Mouse (Mus musculus) small intestine, adult 2 months (tissue): ENCODE results near the gene Vmn1r1. TPM values are rescaled to one million over a fixed set of nuclear protein-coding genes. Genes with fewer than 3 reads are reported as not detected.

Experiments used
- H3K27ac ChIP-seq: fragments of 200-500 bp; 2 replicates; pipeline ENCODE4 v1.5.1; 2012; ENCODE audit warnings: low read depth, low read length, control low read depth, inconsistent platforms; ENCODE audit not compliant: insufficient read depth
- H3K27me3 ChIP-seq: fragments of 200-500 bp; 2 replicates; pipeline ENCODE4 v1.6.1; 2012; ENCODE audit warnings: mild to moderate bottlenecking, moderate library complexity, low read length, inconsistent platforms; ENCODE audit not compliant: control insufficient read depth, insufficient read depth
- H3K36me3 ChIP-seq: fragments of 200-500 bp; 2 replicates; pipeline ENCODE4 v1.6.1; 2012; ENCODE audit warnings: mild to moderate bottlenecking, low read length, control low read depth, inconsistent platforms; ENCODE audit not compliant: control insufficient read depth, insufficient read depth
- H3K4me1 ChIP-seq: fragments of 200-500 bp; 2 replicates; pipeline ENCODE4 v1.6.1; 2012; ENCODE audit warnings: low read length, inconsistent platforms, mixed read lengths; ENCODE audit not compliant: control insufficient read depth, insufficient read depth, insufficient read length
- H3K4me3 ChIP-seq: fragments of 200-500 bp; 2 replicates; pipeline ENCODE4 v1.5.1; 2012; ENCODE audit warnings: low read depth, mild to moderate bottlenecking, control low read depth, inconsistent platforms, low read length, moderate library complexity
- CTCF ChIP-seq: fragments of 200-500 bp; IDR thresholded peaks from 2 replicates; pipeline ENCODE4 v1.5.1; 2012; ENCODE audit warnings: low read depth, mild to moderate bottlenecking, control low read depth, inconsistent platforms, low read length, moderate library complexity, mixed read lengths; ENCODE audit not compliant: insufficient replicate concordance, insufficient read length; ENCODE audit errors: extremely low read depth
- POLR2A ChIP-seq: fragments of 200-500 bp; IDR thresholded peaks from 2 replicates; pipeline ENCODE4 v1.6.1; 2012; ENCODE audit warnings: low read depth, mild to moderate bottlenecking, control low read depth, inconsistent platforms, low read length, moderate library complexity
- WGBS: fragments of 180-500 bp; shearing (Covaris S2); methylation state at CpG from one replicate; pipeline ENCODE4 v1.1.7; 2018; 5-methylcytosine and 5-hydroxymethylcytosine counted together
- polyA plus RNA-seq: library from polyadenylated mRNA; depleted of rRNA; stranded (reverse); fragments of >200 nt; gene quantifications from 2 replicates; pipeline ENCODE4 v1.2.3, GENCODE M21; 2012; rRNA removed

The Vmn1r1 gene
- polyA plus RNA-seq, 1 experiment = not detected

DNA sequence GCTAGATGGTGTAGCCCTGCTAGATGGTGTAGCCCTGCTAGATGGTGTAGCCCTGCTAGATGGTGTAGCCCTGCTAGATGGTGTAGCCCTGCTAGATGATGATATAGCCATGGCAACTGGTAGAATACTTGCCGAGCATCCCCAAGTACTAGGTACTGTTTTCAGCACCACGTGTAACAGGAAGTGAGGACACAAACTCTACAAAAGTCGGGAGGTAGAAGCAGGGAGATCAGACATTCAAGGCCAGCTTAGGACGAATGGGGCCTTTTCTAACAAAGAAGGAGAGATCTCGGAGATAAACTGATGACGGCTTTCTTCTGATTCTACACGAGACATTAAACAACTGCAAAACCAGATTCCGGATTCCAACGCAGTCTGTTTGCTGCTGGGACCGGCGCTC lies 54.1 kb downstream of the Vmn1r1 start:
- no peak overlapping the region for H3K4me3 ChIP-seq
- TF ChIP-seq CTCF (no peak), POLR2A (no peak)
- no peaks in the 10 kb centered on the region for H3K36me3 ChIP-seq
- 86% methylated on average over 11 of the region's 11 CpGs for WGBS
- no peak overlapping the region for H3K27ac ChIP-seq
- H3K4me1 ChIP-seq = no peaks in the 10 kb centered on the region; the same call in 1 of the 2 replicates
- no peaks in the 10 kb centered on the region for H3K27me3 ChIP-seq

DNA sequence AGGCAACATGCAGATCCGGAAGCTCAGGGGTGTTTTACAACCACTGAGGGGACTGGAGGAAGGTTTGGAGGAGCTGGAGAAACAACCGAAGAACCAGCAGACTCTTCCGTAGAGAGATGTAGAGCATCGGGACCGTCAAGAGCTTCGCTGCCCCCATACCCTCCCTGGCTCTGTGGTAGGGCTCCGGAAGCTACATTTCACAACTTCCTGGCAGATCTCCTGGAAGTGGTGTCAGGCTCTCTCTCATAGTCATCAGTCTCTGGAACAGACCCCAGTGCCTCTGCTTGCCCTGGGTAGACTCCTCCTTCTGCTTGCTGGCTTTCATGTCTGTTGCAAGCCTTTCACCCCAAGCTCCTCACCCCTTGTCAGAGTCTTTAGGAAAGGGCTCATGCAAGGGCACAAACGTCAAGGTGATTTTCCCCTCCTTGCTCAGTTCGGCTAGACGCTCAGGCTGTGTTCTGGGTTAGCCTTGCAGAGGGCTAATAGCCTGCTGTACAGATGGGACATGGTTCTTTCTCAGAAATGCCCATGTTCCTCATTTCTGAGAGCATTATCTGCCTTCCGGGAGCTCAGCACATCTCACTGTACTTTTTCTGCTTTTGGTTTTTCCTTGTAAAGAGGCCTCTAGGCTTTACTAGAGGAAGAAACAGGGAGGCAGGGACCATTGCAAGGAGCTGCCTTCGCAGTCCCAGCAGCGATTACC lies 55.7 kb downstream of the Vmn1r1 start:
- H3K27ac ChIP-seq = 0 out of 2 replicates have a peak overlapping the region, but pooled peaks have one; percentile 5
- H3K4me3 ChIP-seq = no peak overlapping the region
- no peak for TF ChIP-seq POLR2A
- TF ChIP-seq CTCF = no peak
- no peaks in the 10 kb centered on the region for H3K36me3 ChIP-seq
- H3K27me3 ChIP-seq = no peaks in the 10 kb centered on the region
- WGBS = 70% methylated on average over 13 of the region's 13 CpGs
- no peaks in the 10 kb centered on the region; the same call in 1 of the 2 replicates for H3K4me1 ChIP-seq

- no peaks in the 10 kb centered on the region for H3K36me3 ChIP-seq
- no peak overlapping the region for H3K4me3 ChIP-seq
- H3K27me3 ChIP-seq = no peaks in the 10 kb centered on the region
- H3K4me1 ChIP-seq = no peaks in the 10 kb centered on the region; the same call in 1 of the 2 replicates
- 81% methylated on average over 9 of the region's 9 CpGs for WGBS
- TF ChIP-seq POLR2A (no peak), CTCF (no peak)
- H3K27ac ChIP-seq = no peak overlapping the region
These were observed 57.0 kb downstream of the Vmn1r1 start for GRCm38 (mm10) chr1:182107251-182107650.

- Histone ChIP-seq H3K27me3 (no peaks in the 10 kb centered on the region), H3K36me3 (no peaks in the 10 kb centered on the region), H3K4me3 (no peak overlapping the region), H3K4me1 (no peaks in the 10 kb centered on the region; the same call in 1 of the 2 replicates), H3K27ac (no peak overlapping the region)
- 61% methylated on average over 3 of the region's 3 CpGs for whole genome bisulfite sequencing
- TF ChIP-seq POLR2A (no peak), CTCF (no peak)
These were observed 59.3 kb downstream of the Vmn1r1 start for GRCm38 (mm10) chr1:182105023-182105422.

Other genes with a start within 250 kb of the Vmn1r1 start
- 3.9 and 4.1 TPM in 2 replicates for gene Enah, start 144.5 kb downstream of the Vmn1r1 start, polyA plus RNA-seq
- gene Srp9, start 39.7 kb downstream of the Vmn1r1 start, polyA plus RNA-seq = 14.6 and 23.5 TPM in 2 replicates
- gene Degs1, start 118.3 kb upstream of the Vmn1r1 start, polyA plus RNA-seq = 8.5 and 14.1 TPM in 2 replicates
- 6.4 and 8.0 TPM in 2 replicates for gene Fbxo28, start 177.1 kb upstream of the Vmn1r1 start, polyA plus RNA-seq
- 12.4 and 22.4 TPM in 2 replicates for gene Trp53bp2, start 244.7 kb upstream of the Vmn1r1 start, polyA plus RNA-seq